Mouse (Mus musculus) heart, embryonic 15.5 days (tissue): ENCODE data around the gene Arhgef12. TPM values are rescaled to one million over a fixed set of nuclear protein-coding genes. Genes with fewer than 3 reads are reported as not detected.

Source experiments
- ATAC-seq: fragments of 200-750 bp; cut with Nextera tagmentation; replicated peaks from 2 replicates; pipeline ENCODE4 v1.8.0; 2017; ENCODE audit warnings: low read depth, moderate TSS enrichment; ENCODE audit not compliant: insufficient number of reproducible peaks, insufficient read depth, low FRiP score
- H3K27ac ChIP-seq: fragments of 300-500 bp; sonication (generic); 2 replicates; pipeline ENCODE4 v1.5.1; 2015; ENCODE audit warnings: mild to moderate bottlenecking, inconsistent platforms
- H3K27me3 ChIP-seq: fragments of 300-500 bp; sonication (generic); 2 replicates; pipeline ENCODE4 v1.6.1; 2015; ENCODE audit warnings: inconsistent platforms
- H3K36me3 ChIP-seq: fragments of 300-500 bp; sonication (generic); 2 replicates; pipeline ENCODE4 v1.6.1; 2015; ENCODE audit warnings: mild to moderate bottlenecking, inconsistent platforms
- H3K4me1 ChIP-seq: fragments of 300-500 bp; sonication (generic); replicated peaks from 2 replicates; pipeline ENCODE4 v1.6.1; 2015; ENCODE audit warnings: inconsistent platforms
- H3K4me2 ChIP-seq: fragments of 300-500 bp; sonication (generic); 2 replicates; pipeline ENCODE4 v1.6.1; 2015; ENCODE audit warnings: inconsistent platforms, mild to moderate bottlenecking, moderate library complexity
- H3K4me3 ChIP-seq: fragments of 300-500 bp; sonication (generic); 2 replicates; pipeline ENCODE4 v1.5.1; 2015; ENCODE audit warnings: mild to moderate bottlenecking, inconsistent platforms
- H3K9ac ChIP-seq: fragments of 300-500 bp; sonication (generic); 2 replicates; pipeline ENCODE4 v1.6.1; 2015; ENCODE audit warnings: mild to moderate bottlenecking, inconsistent platforms
- H3K9me3 ChIP-seq: fragments of 300-500 bp; sonication (generic); replicated peaks from 2 replicates; pipeline ENCODE4 v1.6.1; 2016; ENCODE audit warnings: inconsistent platforms
- WGBS: fragments of 180-500 bp; shearing (Covaris S2); methylation state at CpG from one replicate; pipeline ENCODE4 v1.1.7; 2015; ENCODE audit warnings: mixed read lengths; 5-methylcytosine and 5-hydroxymethylcytosine counted together
- polyA plus RNA-seq: library from polyadenylated mRNA; unstranded; fragments of >200 nt; fragmentation: Nextera tagmentation; extraction: Ambion mirVana; gene quantifications from 2 replicates; pipeline ENCODE4 v1.2.1, GENCODE M21; 2015

Gene Arhgef12
- polyA plus RNA-seq, 1 experiment from 2014 or later, result 11.0 TPM

DNA sequence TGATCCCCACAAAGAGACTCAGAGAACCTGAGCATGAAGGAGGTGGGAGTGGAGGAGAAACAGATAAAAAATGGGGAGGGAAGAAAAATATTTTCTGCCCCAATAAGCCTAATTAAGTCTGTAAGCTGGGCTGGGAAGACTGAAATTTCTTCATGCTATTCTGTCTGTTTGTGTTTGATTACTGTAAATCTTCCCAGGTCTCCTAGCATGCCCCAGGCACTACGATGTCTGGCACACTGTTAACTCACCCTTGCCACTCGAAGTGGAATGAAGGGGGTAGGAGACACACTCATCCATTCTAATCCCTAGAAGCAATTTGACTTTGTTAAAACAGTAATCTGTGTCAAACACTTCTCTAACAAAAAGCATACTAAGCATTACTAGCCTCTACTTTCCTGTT lies 35.3 kb downstream of the Arhgef12 start:
- Histone ChIP-seq H3K9ac (no peak overlapping the region), H3K27ac (no peak overlapping the region), H3K27me3 (no peaks in the 10 kb centered on the region), H3K36me3 (no peaks in the 10 kb centered on the region), H3K4me3 (no peak overlapping the region), H3K4me1 (peaks cover 37% of the 10 kb centered on the region), H3K9me3 (no peaks in the 10 kb centered on the region), H3K4me2 (no peak overlapping the region)
- ATAC-seq, result no peak
- WGBS, result 43% methylated on average over 2 of the region's 2 CpGs

DNA sequence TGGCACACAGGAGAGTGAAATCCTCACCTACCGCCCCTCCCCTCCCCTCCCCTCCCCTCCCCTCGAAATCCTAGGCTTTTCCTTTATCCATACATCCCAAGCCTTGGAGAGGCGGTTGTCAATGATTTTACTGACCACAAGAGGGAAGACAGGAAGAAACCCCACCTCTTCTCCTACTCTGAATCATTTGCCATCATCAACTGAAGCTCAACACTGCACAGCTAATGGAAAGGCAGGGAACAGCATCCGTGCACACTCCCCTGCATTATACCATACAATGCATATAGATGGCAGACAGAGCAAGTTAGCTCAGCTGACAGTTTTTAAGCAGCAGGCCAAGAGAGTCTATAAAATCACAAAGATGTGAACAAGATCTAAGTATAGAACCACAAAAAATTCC lies 35.9 kb downstream of the Arhgef12 start:
- no peak overlapping the region for H3K9ac ChIP-seq
- no peak overlapping the region for H3K27ac ChIP-seq
- H3K4me3 ChIP-seq, result no peak overlapping the region
- ATAC-seq, result no peak
- no peak overlapping the region for H3K4me2 ChIP-seq
- no peaks in the 10 kb centered on the region for H3K9me3 ChIP-seq
- H3K36me3 ChIP-seq, result no peaks in the 10 kb centered on the region
- H3K27me3 ChIP-seq, result no peaks in the 10 kb centered on the region
- 50% methylated on average over 4 of the region's 4 CpGs for WGBS
- H3K4me1 ChIP-seq, result peaks cover 38% of the 10 kb centered on the region

DNA sequence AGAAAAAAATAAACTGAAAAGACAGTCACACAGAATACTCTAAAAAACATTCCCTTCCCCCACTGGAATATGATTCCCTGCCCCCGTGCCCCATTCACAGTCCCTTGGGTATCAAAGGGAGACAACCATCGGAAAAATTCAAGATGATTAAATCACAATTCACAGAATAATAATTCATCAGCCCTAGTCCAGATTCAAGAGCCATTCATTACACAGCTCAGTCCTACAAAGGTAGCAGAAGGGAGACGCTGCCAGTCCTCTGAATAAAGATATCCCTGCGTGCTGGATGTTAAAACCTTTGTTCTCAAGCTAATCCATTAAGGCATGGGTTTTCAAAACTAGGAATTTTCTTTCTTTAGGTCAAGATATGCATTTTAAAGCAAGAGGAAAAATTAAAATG lies 36.5 kb downstream of the Arhgef12 start:
- Histone ChIP-seq H3K9me3 (no peaks in the 10 kb centered on the region), H3K9ac (no peak overlapping the region), H3K4me1 (peaks cover 38% of the 10 kb centered on the region), H3K27me3 (no peaks in the 10 kb centered on the region), H3K27ac (no peak overlapping the region), H3K4me2 (no peak overlapping the region), H3K36me3 (no peaks in the 10 kb centered on the region), H3K4me3 (no peak overlapping the region)
- no peak for ATAC-seq
- WGBS, result 71% methylated on average over 4 of the region's 4 CpGs

DNA sequence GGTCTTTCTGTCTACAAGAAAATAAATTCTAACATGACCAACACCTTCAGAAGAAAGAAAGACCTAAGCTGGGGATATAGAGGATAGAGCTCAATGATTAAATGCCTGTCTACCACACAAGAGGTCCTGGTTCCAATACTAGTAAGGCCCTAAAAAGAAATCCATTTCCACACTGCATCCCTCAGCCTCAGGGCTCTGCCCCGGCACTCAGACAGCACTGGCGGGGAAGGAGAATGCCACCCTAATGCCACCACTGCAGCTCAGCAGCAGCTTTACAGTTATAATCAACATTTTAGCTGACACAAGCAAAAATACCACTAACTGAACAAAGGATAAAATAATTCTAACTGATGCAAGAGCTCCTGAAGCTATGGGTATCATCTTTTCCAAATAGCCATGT lies 36.9 kb downstream of the Arhgef12 start:
- Histone ChIP-seq H3K4me3 (no peak overlapping the region), H3K4me2 (no peak overlapping the region), H3K4me1 (peaks cover 38% of the 10 kb centered on the region), H3K27ac (no peak overlapping the region), H3K9ac (no peak overlapping the region), H3K9me3 (no peaks in the 10 kb centered on the region), H3K36me3 (no peaks in the 10 kb centered on the region), H3K27me3 (no peaks in the 10 kb centered on the region)
- WGBS, result 61% methylated on average over 2 of the region's 2 CpGs
- no peak for ATAC-seq

DNA sequence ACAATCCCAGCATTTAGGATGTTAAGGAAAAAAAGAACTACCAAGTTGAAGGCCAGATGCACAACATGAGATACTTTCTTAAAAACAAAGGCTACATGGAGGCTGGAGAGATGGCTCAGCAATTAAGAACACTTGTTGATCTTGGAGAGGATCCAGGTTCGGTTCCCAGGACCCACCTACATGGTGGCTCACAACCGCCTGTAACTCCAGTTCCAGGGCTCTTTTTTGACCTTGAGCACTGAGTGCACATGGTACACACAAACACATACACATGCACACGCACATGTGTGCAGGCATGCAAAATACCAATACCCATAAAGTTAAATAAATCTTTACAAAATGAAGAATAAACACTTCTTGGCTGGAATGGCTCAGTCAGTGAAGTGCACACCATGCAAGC lies 39.1 kb downstream of the Arhgef12 start:
- Histone ChIP-seq H3K9me3 (no peaks in the 10 kb centered on the region), H3K9ac (no peak overlapping the region), H3K4me1 (peaks cover 35% of the 10 kb centered on the region), H3K36me3 (no peaks in the 10 kb centered on the region), H3K4me2 (no peak overlapping the region), H3K4me3 (no peak overlapping the region), H3K27ac (no peak overlapping the region), H3K27me3 (no peaks in the 10 kb centered on the region)
- no peak for ATAC-seq
- 66% methylated on average over 3 of the region's 3 CpGs for WGBS

DNA sequence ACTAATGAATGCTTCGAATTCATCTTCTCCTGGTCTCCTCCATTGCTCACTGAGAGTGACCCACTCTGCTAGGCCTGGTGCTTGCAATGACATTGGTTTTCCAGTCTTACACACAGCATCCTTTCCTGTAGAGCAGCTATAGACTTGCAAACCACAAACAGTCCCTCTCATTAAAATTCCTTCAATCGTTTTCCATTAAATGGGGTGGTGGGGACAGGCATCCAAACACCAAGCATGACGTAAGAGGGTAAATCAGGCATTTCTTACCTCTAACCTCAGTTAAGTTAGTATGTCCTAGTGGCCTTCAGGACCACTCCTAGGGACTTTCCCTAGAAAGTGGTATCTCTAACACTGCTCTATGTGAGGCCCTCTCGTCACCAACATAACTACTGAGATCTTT lies 41.8 kb downstream of the Arhgef12 start:
- no peak overlapping the region for H3K9ac ChIP-seq
- H3K4me3 ChIP-seq, result no peak overlapping the region
- H3K4me1 ChIP-seq, result peaks cover 32% of the 10 kb centered on the region
- H3K27ac ChIP-seq, result no peak overlapping the region
- H3K36me3 ChIP-seq, result no peaks in the 10 kb centered on the region
- no peak overlapping the region for H3K4me2 ChIP-seq
- no peak for ATAC-seq
- 81% methylated on average over 4 of the region's 4 CpGs for WGBS
- H3K27me3 ChIP-seq, result no peaks in the 10 kb centered on the region
- no peaks in the 10 kb centered on the region for H3K9me3 ChIP-seq

DNA sequence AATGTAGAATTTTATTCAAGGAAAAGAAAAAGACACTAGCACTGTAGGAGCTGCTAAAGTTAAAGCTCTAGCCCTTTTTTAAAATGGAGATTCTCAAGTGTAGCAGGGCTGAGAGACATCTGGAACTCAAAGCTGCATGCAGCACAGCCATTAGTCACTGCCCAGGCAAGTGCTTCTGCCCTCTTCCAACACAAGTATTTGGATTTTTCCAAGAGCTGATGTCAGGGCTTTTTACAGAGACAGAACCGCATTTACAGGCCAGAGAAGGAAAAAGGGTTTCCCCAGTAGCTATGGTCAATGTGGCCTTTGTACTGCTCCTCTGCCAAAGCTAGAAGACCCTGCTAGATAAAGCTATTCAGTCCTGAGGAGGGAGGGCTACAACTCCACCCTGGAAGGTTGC lies 45.5 kb downstream of the Arhgef12 start:
- H3K4me3 ChIP-seq, result no peak overlapping the region
- H3K9ac ChIP-seq, result no peak overlapping the region
- 53% methylated on average over 1 of the region's 1 CpGs for WGBS
- no peaks in the 10 kb centered on the region for H3K36me3 ChIP-seq
- H3K27me3 ChIP-seq, result no peaks in the 10 kb centered on the region
- H3K27ac ChIP-seq, result no peak overlapping the region
- ATAC-seq, result no peak
- H3K9me3 ChIP-seq, result no peaks in the 10 kb centered on the region
- H3K4me2 ChIP-seq, result no peak overlapping the region
- peaks cover 10% of the 10 kb centered on the region; the same call in 1 of the 2 replicates for H3K4me1 ChIP-seq

DNA sequence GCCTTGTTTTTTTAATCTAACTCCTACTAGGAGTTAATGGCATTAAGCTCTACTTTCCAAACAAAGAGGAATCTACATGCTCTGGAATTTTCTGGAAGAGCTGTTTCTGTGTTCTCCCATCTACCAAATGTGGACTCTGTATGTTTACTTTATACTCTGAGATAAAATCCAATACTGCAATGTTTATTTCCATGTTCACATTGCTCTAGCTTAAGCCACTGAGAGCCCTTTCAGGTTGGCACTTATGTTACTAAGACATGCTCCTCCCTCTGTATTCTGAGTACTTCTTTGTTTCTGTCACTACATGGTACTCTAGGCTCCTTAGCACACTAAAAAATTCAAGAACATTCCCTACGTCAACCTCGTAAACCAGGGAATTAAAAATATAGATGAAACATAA lies 56.6 kb downstream of the Arhgef12 start:
- 79% methylated on average over 2 of the region's 2 CpGs for WGBS
- Histone ChIP-seq H3K36me3 (peaks cover 3% of the 10 kb centered on the region; the same call in 1 of the 2 replicates), H3K4me1 (peaks cover 18% of the 10 kb centered on the region), H3K27me3 (no peaks in the 10 kb centered on the region), H3K27ac (no peak overlapping the region), H3K4me2 (no peak overlapping the region), H3K4me3 (no peak overlapping the region), H3K9me3 (no peaks in the 10 kb centered on the region), H3K9ac (no peak overlapping the region)
- no peak for ATAC-seq

DNA sequence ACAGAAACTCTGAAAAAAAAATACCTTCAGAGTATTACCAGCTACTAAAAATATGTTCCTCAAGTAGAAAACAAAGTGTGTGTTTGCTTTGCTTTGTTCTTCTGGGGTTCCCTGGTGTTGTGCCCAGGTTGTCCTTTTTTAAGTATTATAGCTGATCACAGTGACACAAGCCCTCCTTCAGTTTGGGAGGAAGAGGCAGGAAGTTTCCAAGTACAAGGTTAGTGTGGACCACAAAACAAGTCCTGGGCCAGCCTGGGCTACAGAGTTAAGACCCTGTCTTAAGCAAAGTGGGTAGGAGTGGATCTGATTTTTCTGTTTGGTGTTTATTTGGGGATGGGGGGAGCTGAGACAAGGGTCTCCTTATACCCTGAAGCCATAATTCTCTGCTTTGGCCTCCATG lies 62.6 kb downstream of the Arhgef12 start:
- H3K27me3 ChIP-seq, result no peaks in the 10 kb centered on the region
- H3K4me1 ChIP-seq, result peaks cover 16% of the 10 kb centered on the region
- H3K4me3 ChIP-seq, result no peak overlapping the region
- H3K36me3 ChIP-seq, result peaks cover 8% of the 10 kb centered on the region; the same call in 1 of the 2 replicates
- no peak overlapping the region for H3K27ac ChIP-seq
- no peak overlapping the region for H3K4me2 ChIP-seq
- ATAC-seq, result no peak
- no peaks in the 10 kb centered on the region for H3K9me3 ChIP-seq
- H3K9ac ChIP-seq, result no peak overlapping the region

DNA sequence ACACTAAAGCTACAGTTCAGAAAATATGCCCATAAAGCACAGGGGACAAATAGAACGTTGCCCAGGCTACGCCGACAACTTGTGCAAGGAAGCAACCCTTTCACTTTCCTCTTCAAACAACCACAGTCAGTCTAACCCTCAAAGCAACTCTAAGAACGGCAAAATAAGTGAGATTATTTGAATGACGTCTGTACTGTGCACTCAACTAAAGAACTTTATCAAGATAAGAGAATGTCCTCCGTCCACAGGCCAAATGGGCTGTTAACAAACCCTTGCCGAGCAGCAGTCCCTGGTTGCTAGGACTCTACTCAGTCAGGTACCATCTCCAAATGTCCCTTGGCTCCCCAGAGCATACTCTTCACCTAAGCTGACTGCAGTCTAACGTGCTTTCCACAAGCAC lies 68.6 kb downstream of the Arhgef12 start:
- H3K9me3 ChIP-seq, result no peaks in the 10 kb centered on the region
- no peak overlapping the region for H3K9ac ChIP-seq
- H3K4me1 ChIP-seq, result peaks cover 17% of the 10 kb centered on the region
- no peak for ATAC-seq
- H3K27ac ChIP-seq, result no peak overlapping the region
- no peak overlapping the region for H3K4me2 ChIP-seq
- no peaks in the 10 kb centered on the region for H3K27me3 ChIP-seq
- peaks cover 8% of the 10 kb centered on the region; the same call in 1 of the 2 replicates for H3K36me3 ChIP-seq
- WGBS, result 56% methylated on average over 8 of the region's 8 CpGs
- no peak overlapping the region for H3K4me3 ChIP-seq

DNA sequence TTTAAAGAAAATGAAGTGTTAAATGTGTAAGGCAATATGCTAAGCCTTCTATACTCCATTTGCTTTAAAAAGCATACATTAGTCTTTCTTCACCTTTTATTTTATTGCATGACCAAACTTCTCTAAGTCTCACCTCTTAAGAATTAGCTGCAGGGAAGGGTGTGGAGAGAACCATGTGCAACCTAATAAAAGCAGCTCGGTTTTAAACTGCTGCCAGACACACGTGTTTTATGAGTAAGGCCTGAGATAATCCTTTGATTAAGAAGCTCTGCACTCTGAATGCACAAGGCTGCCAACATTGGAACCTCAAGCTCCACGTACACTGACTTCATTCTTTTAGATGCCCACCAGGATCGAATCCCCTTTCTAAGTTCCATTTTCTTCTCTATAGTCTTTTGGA lies 71.8 kb downstream of the Arhgef12 start:
- H3K9ac ChIP-seq, result no peak overlapping the region
- peaks cover 17% of the 10 kb centered on the region for H3K4me1 ChIP-seq
- no peaks in the 10 kb centered on the region for H3K27me3 ChIP-seq
- no peak overlapping the region for H3K4me3 ChIP-seq
- H3K9me3 ChIP-seq, result no peaks in the 10 kb centered on the region
- no peak overlapping the region for H3K4me2 ChIP-seq
- WGBS, result 38% methylated on average over 4 of the region's 4 CpGs
- no peaks in the 10 kb centered on the region; the same call in 1 of the 2 replicates for H3K36me3 ChIP-seq
- ATAC-seq, result no peak
- 0 out of 2 replicates have a peak overlapping the region, but pooled peaks have one; percentile 19 for H3K27ac ChIP-seq

DNA sequence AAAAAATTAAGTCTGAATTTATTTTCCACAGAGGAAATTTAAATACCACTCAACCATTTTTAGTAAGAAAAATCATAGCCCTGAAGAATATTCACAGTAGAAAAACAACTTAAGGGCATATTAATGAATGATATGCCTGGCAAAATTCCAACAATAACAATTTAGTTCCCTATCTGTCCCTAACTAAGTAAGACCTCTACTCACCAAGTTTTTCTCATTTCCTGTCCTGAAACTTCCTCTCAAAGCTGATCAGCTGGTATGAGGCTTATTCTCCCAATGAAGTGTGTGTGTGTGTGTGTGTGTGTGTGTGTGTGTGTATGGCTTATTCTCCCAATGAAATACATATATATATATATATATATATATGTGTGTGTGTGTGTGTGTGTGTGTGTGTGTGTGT lies 72.8 kb downstream of the Arhgef12 start:
- Histone ChIP-seq H3K27ac (no peak overlapping the region), H3K4me3 (no peak overlapping the region), H3K4me2 (no peak overlapping the region), H3K36me3 (no peaks in the 10 kb centered on the region), H3K9me3 (no peaks in the 10 kb centered on the region), H3K4me1 (peaks cover 17% of the 10 kb centered on the region), H3K27me3 (no peaks in the 10 kb centered on the region), H3K9ac (no peak overlapping the region)
- no peak for ATAC-seq
